Mouse (Mus musculus) CD4-positive naive resting alpha-beta T cell, adult 57 days (primary cell): Measurements from ENCODE around the gene March6. TPM values are rescaled to one million over a fixed set of nuclear protein-coding genes. Genes with fewer than 3 reads are reported as not detected.

Source experiments
- total RNA-seq: library from RNA; stranded (reverse); gene quantifications from one replicate; pipeline ENCODE4 v1.2.4, GENCODE M21; 2023

Gene March6
- 63.6 TPM for total RNA-seq

DNA sequence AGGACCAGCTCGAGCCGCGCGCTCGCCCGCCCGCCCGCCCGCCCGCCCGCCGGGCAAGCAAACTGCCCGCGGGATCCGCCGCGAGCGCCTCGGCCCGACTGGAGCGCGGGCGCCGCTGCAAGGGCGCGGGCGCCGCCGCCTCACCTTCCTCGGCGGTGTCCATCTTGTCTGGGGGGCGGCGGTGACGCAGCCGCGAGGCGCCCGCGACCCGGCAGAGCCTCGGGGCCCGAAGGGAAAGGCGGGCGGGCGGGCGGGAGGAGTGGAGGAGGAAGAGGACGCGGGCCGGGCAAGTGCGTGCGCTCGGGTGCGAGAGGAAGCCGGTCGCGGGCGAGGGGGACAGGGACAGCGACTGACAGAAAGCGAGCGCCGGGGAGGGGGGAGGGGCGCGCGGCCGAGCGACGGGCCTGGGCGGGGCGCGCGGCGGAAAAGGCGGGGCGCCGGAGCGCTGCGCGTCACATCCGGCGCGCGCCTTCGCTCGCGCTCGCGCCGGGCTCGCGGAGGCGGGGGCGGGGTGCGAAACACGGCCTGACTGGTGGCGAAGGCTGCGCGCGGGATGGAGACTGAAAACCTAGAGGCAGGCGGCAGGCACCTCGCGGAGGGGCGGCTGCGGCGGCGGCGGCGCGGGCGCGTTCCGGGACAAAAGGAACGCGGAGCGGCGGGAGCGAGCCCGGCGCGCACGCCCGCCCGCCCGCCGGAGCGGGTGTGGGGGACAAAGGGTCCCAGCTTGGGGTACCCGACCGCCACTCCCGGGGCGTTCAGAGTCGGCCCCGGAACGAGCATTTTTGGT is at the start of gene March6:
Gene March6 (minus strand): TSS at position 395 of the 787 bp plus-strand sequence.

DNA sequence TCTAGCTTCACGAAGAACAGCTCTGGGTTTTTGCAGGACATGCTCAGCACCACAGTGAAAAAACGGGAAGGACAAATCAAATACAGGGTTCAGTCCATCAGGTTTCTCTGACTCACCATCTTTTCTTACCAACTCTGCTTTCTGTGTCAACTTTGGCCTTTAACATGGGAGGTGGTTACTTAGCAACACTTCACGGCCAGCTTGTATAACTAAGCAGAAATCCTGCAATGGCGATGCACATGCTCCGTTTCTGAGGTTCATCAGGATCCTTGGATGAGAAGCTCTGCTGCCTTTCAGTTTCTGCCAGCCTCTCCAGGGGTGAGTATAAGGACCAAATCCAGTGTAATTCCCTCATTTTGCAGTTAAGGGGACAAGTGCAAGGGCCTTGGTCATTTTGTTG is 34.3 kb upstream of the March6 start, which contains the start of gene Cmbl:
Gene Cmbl (plus strand): TSS at position 206 of the 400 bp plus-strand sequence.

DNA sequence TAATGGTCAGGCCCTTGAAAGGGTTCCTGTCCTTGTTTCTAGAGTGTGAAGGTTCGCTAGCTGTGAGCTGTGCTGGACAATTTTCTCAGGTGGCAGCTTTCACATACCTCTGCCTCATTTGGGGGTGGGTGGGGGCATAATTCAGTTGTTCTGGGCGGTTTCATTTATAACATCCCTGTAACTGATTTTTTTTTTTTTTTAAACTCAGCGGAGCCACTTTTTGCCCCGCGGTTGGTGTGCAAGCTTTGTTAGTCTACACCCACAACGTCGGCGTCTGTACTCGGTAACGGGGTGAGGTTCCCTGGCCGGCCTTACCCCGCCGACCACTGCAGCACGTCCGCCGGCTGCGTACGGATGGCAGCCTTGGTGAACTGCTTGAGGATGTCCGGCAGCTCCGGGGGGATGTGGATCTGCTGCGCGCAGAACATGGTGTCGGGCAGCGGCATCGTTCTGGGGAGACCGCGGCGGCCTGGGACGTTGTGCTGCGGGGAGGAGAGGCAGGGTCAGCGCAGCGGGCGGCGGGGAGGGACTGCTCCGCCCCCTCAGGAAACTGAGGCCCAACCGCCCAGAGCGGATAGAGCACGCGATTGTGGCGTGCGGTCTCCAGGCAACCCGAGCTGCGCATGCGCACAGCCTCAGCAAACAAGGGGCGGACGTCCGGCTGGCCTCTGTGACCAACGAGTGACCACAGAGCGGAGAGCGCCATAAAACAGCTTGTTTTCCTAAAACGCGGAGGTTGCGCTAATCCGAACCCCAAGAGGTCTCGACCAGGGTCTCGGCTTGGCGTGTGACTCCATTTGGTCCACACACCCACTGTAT is 77.5 kb downstream of the March6 start, which contains the start of gene Ropn1l:
Gene Ropn1l (minus strand): TSS at position 640 of the 819 bp plus-strand sequence.

Other genes with a start within 250 kb of the March6 start
- 1.0 TPM for gene Ankrd33b, start 163.3 kb downstream of the March6 start, total RNA-seq
- 2.3 TPM for gene Ropn1l, start 77.3 kb downstream of the March6 start, total RNA-seq
- 1.3 TPM for gene Cmbl, start 34.3 kb upstream of the March6 start, total RNA-seq
- gene Cct5, start 70.8 kb upstream of the March6 start, total RNA-seq: 251 TPM
- gene Fam173b, start 70.8 kb upstream of the March6 start, total RNA-seq: 15.7 TPM